Mouse (Mus musculus): ENCODE measurements around the gene Simc1. TPM values are rescaled to one million over a fixed set of nuclear protein-coding genes. Genes with fewer than 3 reads are reported as not detected.
"Not testable (repeated sequence)": the region's sequence is repeated elsewhere in the genome, so short reads cannot be mapped to it uniquely, and the experiment has no call there.

Simc1 gene
- polyA plus RNA-seq, 1 experiment from 2014 or later = 16.4 TPM

DNA sequence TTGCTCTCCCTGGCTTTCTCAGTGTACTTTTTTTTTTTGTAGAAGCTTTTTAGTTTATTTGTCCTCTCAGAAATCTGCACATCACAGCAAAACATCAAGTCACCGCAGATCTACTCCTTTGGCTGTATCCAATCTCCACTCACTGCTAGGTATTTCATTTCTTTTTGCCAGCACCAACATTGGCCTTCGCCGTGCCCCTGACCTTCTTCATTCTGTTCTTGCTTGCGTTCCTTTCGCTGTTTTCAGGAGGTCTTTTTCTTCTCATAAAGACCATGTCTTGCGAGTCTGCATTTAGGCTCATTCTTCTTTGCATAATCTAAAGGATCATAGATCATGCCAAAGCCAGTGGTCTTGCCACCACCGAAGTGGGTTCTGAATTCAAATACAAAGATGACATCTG, 4.0 kb upstream of the Simc1 start:
- Histone ChIP-seq H3K27me3 (ENCODE audit: poor library complexity, severe bottlenecking) (peaks cover 14% of the 10 kb centered on the region), H3K4me1 (peaks cover 16% of the 10 kb centered on the region)
- DNase-seq (ENCODE audit: extremely low spot score, low spot score); H3K27ac ChIP-seq; H3K9me3 ChIP-seq; H3K4me3 ChIP-seq; H3K36me3 ChIP-seq (replicated peaks): not testable (repeated sequence)
- WGBS = 95% methylated on average over 7 of the region's 7 CpGs

DNA sequence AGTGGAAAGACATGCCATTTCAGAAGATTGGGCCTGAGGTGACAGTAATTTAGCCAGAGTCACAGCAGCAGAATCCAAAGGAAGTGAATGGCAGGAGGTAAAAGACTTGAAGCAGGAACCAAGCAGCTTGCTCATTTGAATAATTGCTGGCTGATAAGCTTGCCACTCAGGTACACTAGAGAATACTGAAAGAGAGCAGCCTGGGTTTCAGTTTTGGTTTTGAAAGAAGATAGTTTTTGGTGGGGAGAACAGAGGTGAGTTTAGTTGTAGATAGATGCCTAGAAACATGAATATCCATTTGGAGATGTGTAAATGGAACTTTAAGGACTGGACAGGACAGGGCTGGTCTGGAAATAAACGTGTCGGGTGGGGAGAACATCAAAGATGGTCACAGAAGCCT, 2.2 kb upstream of the Simc1 start:
- WGBS = 79% methylated on average over 2 of the region's 2 CpGs
- H3K27me3 ChIP-seq (ENCODE audit: poor library complexity, severe bottlenecking) = peaks cover 14% of the 10 kb centered on the region
- no peaks in the 10 kb centered on the region for H3K9me3 ChIP-seq
- H3K36me3 ChIP-seq (replicated peaks) = peaks cover 5% of the 10 kb centered on the region; the same call in 1 of the 2 replicates
- no peak overlapping the region for H3K4me3 ChIP-seq
- H3K4me1 ChIP-seq = peaks cover 24% of the 10 kb centered on the region
- no peak overlapping the region for H3K27ac ChIP-seq
- no peak for DNase-seq (ENCODE audit: extremely low spot score, low spot score)

DNA sequence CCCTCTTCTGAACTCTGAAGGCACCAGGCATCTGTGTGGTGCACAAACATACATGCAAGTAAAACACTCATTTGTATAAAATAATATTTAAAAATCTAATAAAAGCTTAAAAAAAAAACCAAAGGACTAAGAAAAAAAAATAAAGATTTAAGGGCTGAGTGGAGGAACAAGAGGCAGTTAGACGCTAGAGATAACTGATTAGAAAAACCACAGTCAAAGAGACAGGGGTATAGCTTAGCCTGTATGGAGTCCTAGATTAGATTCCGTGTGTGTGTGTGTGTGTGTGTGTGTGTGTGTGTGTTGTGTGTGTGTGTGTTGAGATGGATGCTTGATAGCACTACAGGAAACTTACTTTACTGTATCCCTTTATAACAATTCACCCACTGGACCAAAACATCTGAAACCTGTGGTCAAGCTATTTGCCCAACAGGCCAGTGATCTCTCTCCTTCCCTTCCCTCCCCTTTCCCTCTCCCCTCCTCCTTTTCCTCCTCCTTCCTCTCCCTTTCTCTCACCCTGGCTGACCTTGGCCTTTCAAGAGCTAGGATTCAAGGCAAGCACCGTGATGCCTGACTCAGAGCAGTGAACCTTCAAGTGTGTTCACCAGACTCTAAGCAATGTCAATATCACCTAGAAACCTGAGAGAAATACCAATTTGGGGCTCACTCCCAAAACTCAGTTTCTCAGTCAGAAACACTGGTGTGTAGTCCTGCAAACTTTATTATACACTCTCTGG, 1.5 kb upstream of the Simc1 start:
- H3K4me3 ChIP-seq = no peak overlapping the region
- H3K9me3 ChIP-seq = no peaks in the 10 kb centered on the region
- peaks cover 10% of the 10 kb centered on the region for H3K36me3 ChIP-seq (replicated peaks)
- no peak overlapping the region for H3K27ac ChIP-seq
- H3K27me3 ChIP-seq (ENCODE audit: poor library complexity, severe bottlenecking) = peaks cover 14% of the 10 kb centered on the region
- H3K4me1 ChIP-seq = peaks cover 24% of the 10 kb centered on the region
- WGBS = 72% methylated on average over 3 of the region's 3 CpGs
- DNase-seq (ENCODE audit: extremely low spot score, low spot score) = no peak

DNA sequence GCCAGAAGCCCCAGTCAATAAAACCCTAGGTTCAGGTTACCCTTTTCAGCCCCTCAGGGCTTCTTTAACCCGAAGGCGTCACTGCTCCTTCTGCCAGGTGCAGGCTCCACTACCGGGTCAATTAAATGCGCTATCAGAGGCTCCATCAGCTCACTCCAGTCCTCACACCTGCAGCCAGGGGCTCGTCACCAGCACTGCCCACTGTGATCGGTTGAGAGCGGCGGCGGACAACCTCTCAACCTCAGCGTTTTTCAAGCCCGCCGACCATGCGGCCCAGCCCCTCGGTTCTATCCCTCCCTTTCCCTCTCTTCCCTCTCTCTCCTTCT, 338 bp upstream of the Simc1 start:
- H3K36me3 ChIP-seq (replicated peaks) = peaks cover 12% of the 10 kb centered on the region
- peak overlapping the region; percentile 79 for H3K4me3 ChIP-seq
- no peaks in the 10 kb centered on the region for H3K9me3 ChIP-seq
- H3K27me3 ChIP-seq (ENCODE audit: poor library complexity, severe bottlenecking) = peaks cover 14% of the 10 kb centered on the region
- H3K4me1 ChIP-seq = peaks cover 24% of the 10 kb centered on the region
- H3K27ac ChIP-seq = peak overlapping the region; percentile 91
- 1% methylated on average over 14 of the region's 14 CpGs for WGBS
- DNase-seq (ENCODE audit: extremely low spot score, low spot score) = no peak

DNA sequence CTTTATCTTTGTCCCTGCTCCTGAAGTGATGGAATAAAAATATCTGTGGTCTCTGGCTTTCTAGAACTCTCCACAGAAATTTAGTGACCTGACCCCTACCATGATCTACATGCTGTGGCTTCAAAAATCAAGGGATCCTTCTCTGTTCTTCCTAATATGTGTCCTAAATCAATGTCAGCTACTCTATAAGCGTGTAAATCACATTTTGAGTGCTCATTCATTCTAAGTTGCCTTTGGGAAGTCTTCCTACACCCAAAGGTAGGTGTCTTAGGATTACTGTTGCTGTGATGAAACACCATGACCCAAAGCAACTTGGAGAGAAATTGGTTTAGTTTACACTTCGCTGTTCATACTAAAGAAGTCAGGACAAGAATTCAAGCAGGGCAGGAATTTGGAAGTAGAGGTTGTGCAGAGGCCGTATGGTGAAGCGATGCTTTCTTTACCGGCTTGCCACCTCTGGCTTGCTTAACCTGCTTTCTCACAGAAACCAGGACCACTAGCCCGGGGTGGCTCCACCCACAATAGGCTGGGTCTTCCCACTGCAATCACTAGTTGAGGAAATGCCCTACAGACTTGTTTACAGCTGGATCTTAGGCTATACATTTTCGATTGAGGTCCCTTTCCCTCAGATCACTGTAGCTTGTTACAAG, 1.2 kb downstream of the Simc1 start:
- H3K36me3 ChIP-seq (replicated peaks) = peaks cover 14% of the 10 kb centered on the region
- H3K9me3 ChIP-seq = no peaks in the 10 kb centered on the region
- peaks cover 14% of the 10 kb centered on the region for H3K27me3 ChIP-seq (ENCODE audit: poor library complexity, severe bottlenecking)
- peak overlapping the region; percentile 79 for H3K4me3 ChIP-seq
- H3K27ac ChIP-seq = peak overlapping the region; percentile 91
- DNase-seq (ENCODE audit: extremely low spot score, low spot score) = no peak
- peaks cover 24% of the 10 kb centered on the region for H3K4me1 ChIP-seq
- WGBS = 50% methylated on average over 7 of the region's 7 CpGs

DNA sequence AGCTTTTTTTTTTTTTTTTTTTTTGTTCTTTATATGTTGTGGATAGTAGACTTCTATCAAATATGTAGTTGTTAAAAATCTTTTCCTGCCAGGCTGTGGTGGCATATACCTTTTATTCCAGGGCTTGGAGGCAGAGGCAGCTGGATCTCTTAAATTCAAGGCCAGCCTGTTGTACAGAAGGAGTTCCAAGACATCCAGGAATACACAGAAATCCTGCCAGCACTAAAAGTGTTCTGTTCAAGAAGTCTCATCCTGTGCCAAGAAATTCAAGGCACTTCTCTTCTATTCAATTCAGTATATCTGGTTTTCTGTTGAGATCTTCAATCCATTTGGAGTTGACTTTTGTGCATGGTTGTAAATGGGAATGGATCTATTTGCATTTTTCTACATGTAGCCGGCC, 2.3 kb downstream of the Simc1 start:
- Histone ChIP-seq H3K4me3 (no peak overlapping the region), H3K4me1 (peaks cover 24% of the 10 kb centered on the region), H3K9me3 (no peaks in the 10 kb centered on the region), H3K27me3 (ENCODE audit: poor library complexity, severe bottlenecking) (peaks cover 14% of the 10 kb centered on the region), H3K36me3 (replicated peaks) (peaks cover 16% of the 10 kb centered on the region), H3K27ac (no peak overlapping the region)
- no peak for DNase-seq (ENCODE audit: extremely low spot score, low spot score)
- WGBS = 90% methylated on average over 1 of the region's 1 CpGs

DNA sequence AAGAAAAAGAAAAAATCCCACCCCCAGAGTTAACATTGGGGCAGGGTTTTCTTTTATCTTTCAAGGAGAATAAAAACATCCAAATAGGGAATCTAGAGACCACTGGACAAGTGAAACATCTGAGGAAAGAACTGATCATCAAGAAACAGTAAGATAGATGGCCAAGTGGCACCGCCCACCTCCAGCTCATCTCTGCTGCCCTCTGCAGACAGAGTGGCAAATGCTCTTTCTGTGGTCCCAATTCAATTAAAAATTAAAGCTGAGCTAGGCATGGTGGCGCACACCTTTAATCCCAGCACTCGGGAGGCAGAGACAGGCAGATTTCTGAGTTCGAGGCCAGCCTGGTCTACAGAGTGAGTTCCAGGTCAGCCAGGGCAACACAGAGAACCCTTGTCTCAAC, 16.6 kb downstream of the Simc1 start:
- no peak for DNase-seq (ENCODE audit: extremely low spot score, low spot score)

DNA sequence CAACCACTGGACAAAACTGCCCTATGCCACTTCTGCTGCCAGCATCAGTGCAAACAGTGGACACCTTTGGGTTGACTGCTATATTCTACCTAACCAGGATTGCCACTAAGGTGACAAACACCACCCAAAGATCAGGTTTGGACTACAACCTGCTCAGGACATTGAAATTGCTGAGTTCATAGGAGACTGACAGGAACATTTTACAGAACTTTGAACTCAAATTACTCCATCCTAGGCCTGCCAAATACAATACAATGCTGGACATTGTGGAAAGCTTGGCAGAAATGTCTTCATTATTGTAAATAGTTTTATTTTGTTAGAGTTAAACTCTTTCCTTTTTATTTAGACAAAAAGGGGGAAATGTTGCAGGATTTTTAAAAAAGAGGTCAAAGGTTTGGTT, 17.6 kb downstream of the Simc1 start:
- H3K4me3 ChIP-seq = no peak overlapping the region
- no peaks in the 10 kb centered on the region for H3K27me3 ChIP-seq (ENCODE audit: poor library complexity, severe bottlenecking)
- no peaks in the 10 kb centered on the region for H3K4me1 ChIP-seq
- peaks cover 28% of the 10 kb centered on the region for H3K36me3 ChIP-seq (replicated peaks)
- H3K9me3 ChIP-seq = no peaks in the 10 kb centered on the region
- no peak for DNase-seq (ENCODE audit: extremely low spot score, low spot score)
- no peak overlapping the region for H3K27ac ChIP-seq

More for the DNA sequence above, 16.6 kb downstream of the Simc1 start:
- H3K27ac ChIP-seq = no peak overlapping the region
- no peak overlapping the region for H3K4me3 ChIP-seq
- WGBS = 91% methylated on average over 4 of the region's 4 CpGs
- peaks cover 8% of the 10 kb centered on the region; the same call in 1 of the 2 replicates for H3K9me3 ChIP-seq
- H3K27me3 ChIP-seq (ENCODE audit: poor library complexity, severe bottlenecking) = no peaks in the 10 kb centered on the region
- H3K36me3 ChIP-seq (replicated peaks) = peaks cover 28% of the 10 kb centered on the region
- no peaks in the 10 kb centered on the region for H3K4me1 ChIP-seq

DNA sequence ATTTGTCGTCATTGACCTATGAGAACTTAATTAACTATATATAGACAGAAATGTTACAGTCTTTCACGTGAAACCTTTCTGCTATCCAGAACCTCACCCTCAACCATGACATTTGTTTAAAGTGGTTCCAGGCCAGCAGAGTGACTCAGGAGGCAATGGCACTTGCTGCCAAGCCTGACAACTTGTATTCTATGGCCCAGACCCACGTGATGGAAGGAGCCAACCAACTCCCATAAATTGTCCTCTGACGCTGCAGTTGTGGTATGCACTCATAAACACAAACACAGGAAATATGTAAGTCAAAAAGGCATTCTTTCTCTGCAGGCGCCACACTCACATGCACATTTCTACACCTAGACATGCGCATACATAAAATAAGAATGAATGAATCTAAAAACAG, 23.6 kb downstream of the Simc1 start:
- Histone ChIP-seq H3K9me3 (no peaks in the 10 kb centered on the region), H3K4me1 (no peaks in the 10 kb centered on the region), H3K27me3 (ENCODE audit: poor library complexity, severe bottlenecking) (no peaks in the 10 kb centered on the region), H3K27ac (no peak overlapping the region), H3K4me3 (no peak overlapping the region), H3K36me3 (replicated peaks) (peaks cover 82% of the 10 kb centered on the region)
- no peak for DNase-seq (ENCODE audit: extremely low spot score, low spot score)
- WGBS = 91% methylated on average over 6 of the region's 6 CpGs

DNA sequence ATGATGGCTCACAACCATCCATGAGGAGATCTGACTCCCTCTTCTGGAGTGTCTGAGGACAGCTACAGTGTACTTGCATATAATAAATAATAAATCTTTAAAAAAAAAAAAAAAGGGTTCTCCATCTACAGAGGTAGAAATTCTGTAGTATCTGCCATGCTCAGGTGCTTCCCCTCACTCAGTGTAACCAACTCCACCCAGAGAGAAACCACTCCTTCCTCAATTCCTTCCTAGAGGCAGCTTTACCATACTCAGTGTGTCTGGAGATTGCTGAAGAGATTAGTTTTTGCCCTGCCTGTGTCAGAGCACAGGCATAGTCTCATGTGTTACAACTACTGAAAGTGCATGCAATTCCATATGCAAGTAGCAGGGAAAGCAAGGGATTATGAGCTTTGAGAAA, 28.6 kb downstream of the Simc1 start:
- H3K4me3 ChIP-seq = no peak overlapping the region
- H3K9me3 ChIP-seq = no peaks in the 10 kb centered on the region
- H3K4me1 ChIP-seq = no peaks in the 10 kb centered on the region
- DNase-seq (ENCODE audit: extremely low spot score, low spot score) = no peak
- H3K27me3 ChIP-seq (ENCODE audit: poor library complexity, severe bottlenecking) = no peaks in the 10 kb centered on the region
- no peak overlapping the region for H3K27ac ChIP-seq
- peaks cover 83% of the 10 kb centered on the region for H3K36me3 ChIP-seq (replicated peaks)

DNA sequence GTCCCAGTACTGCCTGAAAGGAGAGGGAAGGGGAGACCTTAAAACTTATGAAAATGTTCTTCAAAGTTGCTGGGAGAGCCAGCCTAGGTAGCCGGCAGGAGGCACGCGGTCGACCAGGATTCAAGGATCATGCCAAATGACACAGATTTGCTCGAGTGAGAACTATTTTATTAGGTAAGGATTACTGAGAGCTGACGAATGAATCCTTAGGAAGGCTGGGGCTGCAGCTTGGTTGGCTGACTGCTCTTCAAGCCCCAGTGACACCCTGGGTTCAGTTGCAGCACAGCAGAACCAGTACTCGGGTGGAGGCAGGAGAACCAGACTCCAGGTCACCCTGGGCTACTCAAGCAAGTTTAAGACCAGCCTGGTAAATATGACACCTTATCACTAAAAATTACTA, 44.5 kb downstream of the Simc1 start:
- Histone ChIP-seq H3K27me3 (ENCODE audit: poor library complexity, severe bottlenecking) (no peaks in the 10 kb centered on the region), H3K4me1 (no peaks in the 10 kb centered on the region), H3K4me3 (no peak overlapping the region), H3K9me3 (no peaks in the 10 kb centered on the region), H3K27ac (no peak overlapping the region), H3K36me3 (replicated peaks) (peaks cover 81% of the 10 kb centered on the region)
- no peak for DNase-seq (ENCODE audit: extremely low spot score, low spot score)
- 89% methylated on average over 7 of the region's 7 CpGs for WGBS

DNA sequence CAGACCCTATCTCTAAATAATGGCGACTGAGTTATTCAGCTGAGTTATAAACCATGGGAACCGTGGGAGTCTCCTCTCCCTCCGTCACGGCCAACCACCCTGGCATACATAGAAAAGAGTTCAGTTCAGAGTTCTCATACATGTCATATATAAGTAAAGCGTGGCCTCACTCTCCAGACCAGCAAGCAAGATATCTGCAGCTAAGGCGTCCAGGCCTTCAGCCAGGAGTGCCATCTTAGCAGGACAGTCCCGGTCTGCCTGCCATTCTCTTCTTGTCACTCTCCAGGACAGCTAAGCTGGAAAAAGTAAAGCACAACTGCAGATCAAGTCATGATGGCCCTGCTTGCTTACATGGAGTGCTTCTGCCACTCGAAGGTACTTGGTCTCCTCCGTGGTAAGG, 52.6 kb downstream of the Simc1 start:
- no peak for DNase-seq (ENCODE audit: extremely low spot score, low spot score)
- Histone ChIP-seq H3K36me3 (replicated peaks) (peaks cover 99% of the 10 kb centered on the region), H3K9me3 (no peaks in the 10 kb centered on the region), H3K4me1 (no peaks in the 10 kb centered on the region), H3K27me3 (ENCODE audit: poor library complexity, severe bottlenecking) (no peaks in the 10 kb centered on the region), H3K27ac (no peak overlapping the region), H3K4me3 (no peak overlapping the region)
- 96% methylated on average over 9 of the region's 9 CpGs for whole genome bisulfite sequencing

DNA sequence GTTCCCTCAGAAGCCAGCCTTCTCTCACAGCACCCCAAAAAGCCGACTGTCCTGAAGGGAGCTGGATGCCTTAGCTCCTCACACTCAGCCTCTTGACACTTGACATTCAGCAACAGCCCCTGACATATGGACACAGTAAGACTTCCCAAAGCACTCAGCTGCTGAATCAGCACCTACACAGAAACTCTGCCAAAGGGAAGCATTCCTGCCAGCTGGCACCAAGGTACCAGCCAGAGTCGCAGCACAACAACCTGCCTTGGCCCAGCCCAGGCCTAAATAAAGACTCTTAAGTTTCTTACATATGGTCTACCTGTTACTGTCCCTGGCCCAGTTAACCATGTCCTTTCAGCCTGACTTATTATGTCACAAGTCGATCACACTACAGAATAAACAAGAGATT, 53.2 kb downstream of the Simc1 start:
- H3K27ac ChIP-seq = no peak overlapping the region
- H3K36me3 ChIP-seq (replicated peaks) = peaks cover 99% of the 10 kb centered on the region
- no peaks in the 10 kb centered on the region for H3K4me1 ChIP-seq
- H3K9me3 ChIP-seq = no peaks in the 10 kb centered on the region
- H3K4me3 ChIP-seq = no peak overlapping the region
- WGBS = 90% methylated on average over 3 of the region's 3 CpGs
- no peaks in the 10 kb centered on the region for H3K27me3 ChIP-seq (ENCODE audit: poor library complexity, severe bottlenecking)
- no peak for DNase-seq (ENCODE audit: extremely low spot score, low spot score)

All from forebrain, embryonic 10.5 days (tissue).